Mouse (Mus musculus) left cerebral cortex, adult 8-10 months (tissue): ENCODE measurements around the gene Cnga4. TPM values are rescaled to one million over a fixed set of nuclear protein-coding genes. Genes with fewer than 3 reads are reported as not detected.
"Not testable (repeated sequence)": the region's sequence is repeated elsewhere in the genome, so short reads cannot be mapped to it uniquely, and the experiment has no call there.

Experiments
- DNase-seq, 2 experiments: peaks; one replicate each; pipeline ENCODE4 v3.0.0; 2022; ENCODE audit warnings: low spot score in 2 of 2
- total RNA-seq, 4 experiments: library from RNA; stranded (reverse); gene quantifications; 2 replicates each; pipeline ENCODE4 v1.2.4; 2022

Gene Cnga4
- total RNA-seq, 4 experiments from 2014 or later: 0.98 to 2.0 (median 1.1) TPM

- peak in 1 of 2 experiments; percentile 61 for DNase-seq
Measured at GRCm38 (mm10) chr7:105414385-105414784, 10.0 kb downstream of the Cnga4 start.

GRCm38 (mm10) chr7:105416529-105416928 is 12.2 kb downstream of the Cnga4 start:
- no peak for DNase-seq

GRCm38 (mm10) chr7:105418106-105418505 is 13.7 kb downstream of the Cnga4 start:
- DNase-seq: no peak

GRCm38 (mm10) chr7:105420903-105421302 is 16.5 kb downstream of the Cnga4 start:
- DNase-seq: no peak

GRCm38 (mm10) chr7:105424368-105424767 is 20.0 kb downstream of the Cnga4 start:
- no peak for DNase-seq

GRCm38 (mm10) chr7:105425424-105426043 is 21.2 kb downstream of the Cnga4 start, which contains the start of gene Cckbr:
Cckbr (plus strand) TSS chr7:105425731.
- DNase-seq: peak in 1 of 2 experiments; percentile 65

GRCm38 (mm10) chr7:105426051-105426450 is 21.7 kb downstream of the Cnga4 start:
- no peak for DNase-seq

- DNase-seq: no peak
Measured at GRCm38 (mm10) chr7:105432058-105432457, 27.7 kb downstream of the Cnga4 start.

- DNase-seq: no peak
Measured at GRCm38 (mm10) chr7:105433859-105434258, 29.5 kb downstream of the Cnga4 start.

- DNase-seq: no peak
Measured at GRCm38 (mm10) chr7:105434798-105435197, 30.4 kb downstream of the Cnga4 start.

- peak in 1 of 2 experiments; percentile 53 for DNase-seq
Measured at GRCm38 (mm10) chr7:105437979-105438772, 33.8 kb downstream of the Cnga4 start.

GRCm38 (mm10) chr7:105441426-105441825 is 37.1 kb downstream of the Cnga4 start:
- DNase-seq: no peak

- no peak for DNase-seq
Measured at GRCm38 (mm10) chr7:105445076-105445475, 40.7 kb downstream of the Cnga4 start.

GRCm38 (mm10) chr7:105453345-105453744 is 49.0 kb downstream of the Cnga4 start:
- DNase-seq: not testable (repeated sequence)

Other genes starting within 250 kb of the Cnga4 start
- gene Olfr684, start 240.9 kb upstream of the Cnga4 start, total RNA-seq: not detected
- gene Olfr685, start 218.6 kb upstream of the Cnga4 start, total RNA-seq: not detected
- not detected for gene Olfr686, start 197.1 kb upstream of the Cnga4 start, total RNA-seq
- not detected for gene Olfr688, start 116.5 kb upstream of the Cnga4 start, total RNA-seq
- gene Olfr689, start 93.4 kb upstream of the Cnga4 start, total RNA-seq: not detected
- under 1 TPM; 0.27 to 0.57 (median 0.40) TPM for gene Olfr690, start 70.5 kb upstream of the Cnga4 start, total RNA-seq
- gene Olfr691, start 62.3 kb upstream of the Cnga4 start, total RNA-seq: 1 to 10 TPM in 2 of 4 experiments, under 1 TPM in 2; 0.63 to 1.3 (median 0.86) TPM
- not detected for gene Olfr692, start 36.3 kb upstream of the Cnga4 start, total RNA-seq
- not detected for gene Gm5901, start 29.5 kb upstream of the Cnga4 start, total RNA-seq
- gene Fam160a2, start 4.5 kb upstream of the Cnga4 start, total RNA-seq: 10 to 100 TPM; 64.6 to 72.6 (median 70.9) TPM
- gene Cckbr, start 21.2 kb downstream of the Cnga4 start, total RNA-seq: 10 to 100 TPM; 47.6 to 57.7 (median 52.5) TPM
- 10 to 100 TPM; 15.1 to 18.5 (median 17.0) TPM for gene Cavin3, start 77.7 kb downstream of the Cnga4 start, total RNA-seq
- gene Smpd1, start 149.8 kb downstream of the Cnga4 start, total RNA-seq: 100 to 1,000 TPM; 100 to 105 (median 101) TPM
- gene Apbb1, start 177.1 kb downstream of the Cnga4 start, total RNA-seq: 100 to 1,000 TPM; 437 to 456 (median 444) TPM
- gene Hpx, start 195.6 kb downstream of the Cnga4 start, total RNA-seq: under 1 TPM; 0.33 to 0.63 (median 0.44) TPM
- 100 to 1,000 TPM; 137 to 154 (median 148) TPM for gene Trim3, start 229.0 kb downstream of the Cnga4 start, total RNA-seq
- 10 to 100 TPM; 63.0 to 74.1 (median 68.2) TPM for gene Timm10b, start 235.5 kb downstream of the Cnga4 start, total RNA-seq
- gene Arfip2, start 235.8 kb downstream of the Cnga4 start, total RNA-seq: 100 to 1,000 TPM in 1 of 4 experiments, 10 to 100 TPM in 3; 84.6 to 108 (median 91.6) TPM
- gene Gm45799, start 236.0 kb downstream of the Cnga4 start, total RNA-seq: 10 to 100 TPM in 2 of 4 experiments, 1 to 10 TPM in 2; 9.3 to 13.0 (median 11.2) TPM
- gene Dnhd1, start 246.3 kb downstream of the Cnga4 start, total RNA-seq: 1 to 10 TPM; 4.8 to 6.3 (median 5.7) TPM